15 mouse cellular contexts compared by ENCODE assay signal in the genomic region with DNA sequence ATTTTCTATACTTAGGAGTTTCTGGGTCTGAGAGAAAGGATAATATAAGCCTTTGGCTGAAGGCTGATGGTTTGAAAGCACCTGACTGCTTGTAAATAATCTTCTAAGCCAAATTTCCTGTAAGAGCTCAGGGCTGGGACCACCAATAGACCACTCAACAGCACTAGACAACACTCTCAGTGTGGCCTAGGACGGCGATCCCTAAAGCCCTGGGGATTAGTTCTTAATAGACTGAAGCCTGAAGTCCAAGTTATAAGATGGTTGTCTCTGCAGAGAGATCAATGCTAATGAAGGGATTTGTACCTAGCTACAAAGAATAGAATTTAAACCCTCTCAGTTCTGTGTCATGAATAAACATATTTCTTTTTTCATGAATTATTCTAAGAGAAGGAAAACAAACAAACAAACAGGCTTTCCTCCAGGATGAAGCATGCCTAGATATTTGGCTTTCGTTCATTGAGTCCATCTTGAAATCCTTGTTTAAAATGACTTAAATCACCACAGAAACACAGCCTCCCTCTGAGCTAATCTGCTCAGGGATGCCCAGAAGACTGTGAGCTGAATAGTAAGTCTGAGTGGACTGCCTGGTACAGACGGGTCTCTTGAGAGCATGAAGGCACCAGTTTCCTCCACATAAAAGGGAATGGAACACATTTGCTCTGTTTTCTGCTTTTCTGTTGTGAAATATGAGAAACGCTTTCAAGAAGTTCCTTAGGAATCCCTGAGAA.
DNase-seq lines count a peak whose midpoint lies in the region; ATAC-seq and TF ChIP-seq lines count a peak whose summit lies in the region.
"Had no signal": no experiment of that assay in that cellular context is flagged by ENCODE, and none has a peak within 500 bp of the region (broad histone marks: within the 10 kb centered on the region; RNA-seq: fewer than 3 reads in every experiment).

No protein-coding gene starts in this region.

- H3K9me3 ChIP-seq in embryonic facial prominence, embryonic 11.5 days (replicated peaks; ENCODE audit: control insufficient read depth, low read length): no peaks in the 10 kb centered on the region
- no peaks in the 10 kb centered on the region for H3K9me3 ChIP-seq in embryonic facial prominence, embryonic 10.5 days
- H3K9me3 ChIP-seq in hindbrain, embryonic 13.5 days: no peaks in the 10 kb centered on the region
- H3K9me3 ChIP-seq in hindbrain, embryonic 14.5 days (ENCODE audit: control insufficient read depth, low read length): no peaks in the 10 kb centered on the region
- H3K9me3 ChIP-seq in midbrain, embryonic 11.5 days (ENCODE audit: control insufficient read depth, low read length): no peaks in the 10 kb centered on the region
- H3K9me3 ChIP-seq: heart, embryonic 10.5 days had no signal

- no peak for TF ChIP-seq CTCF in brain, embryonic 14.5 days (IDR thresholded peaks at IDR 0.05; ENCODE audit: borderline replicate concordance, extremely low read depth, insufficient read depth, insufficient read length)

- no peak overlapping the region for H3K27ac ChIP-seq in embryonic facial prominence, embryonic 11.5 days (replicated peaks; ENCODE audit: low read depth, low read length)
- H3K27ac ChIP-seq in embryonic facial prominence, embryonic 10.5 days (replicated peaks): no peak overlapping the region
- 0 out of 2 replicates have a peak overlapping the region, but pooled peaks have one; percentile 23 for H3K27ac ChIP-seq in hindbrain, embryonic 13.5 days
- no peak overlapping the region for H3K27ac ChIP-seq in hindbrain, embryonic 14.5 days
- H3K27ac ChIP-seq in midbrain, embryonic 11.5 days (ENCODE audit: low read depth, low read length): no peak overlapping the region
- H3K27ac ChIP-seq: heart, embryonic 10.5 days had no signal

- DNase-seq in embryonic facial prominence, embryonic 11.5 days (ENCODE audit: low spot score): peak; percentile 17
- no peak for DNase-seq in embryonic facial prominence, embryonic 10.5 days (ENCODE audit: low spot score)
- no peak for DNase-seq in hindbrain, embryonic 14.5 days (ENCODE audit: low spot score)
- DNase-seq in brain, embryonic 14.5 days (ENCODE audit: low read depth): peak; percentile 57
- peak; percentile 84 for DNase-seq in midbrain, embryonic 11.5 days (ENCODE audit: low spot score, missing footprints)
- no peak for DNase-seq in c-Kit-positive CD71-positive TER-119-positive erythroid progenitor cells, embryonic 14.5 days (ENCODE audit: low spot score)
- DNase-seq in layer of hippocampus, adult 9-11 months: no peak
- DNase-seq: cerebellum, adult 9-11 months; kidney, postnatal 25 days; lung, postnatal 14 days had no signal

- H3K4me2 ChIP-seq in embryonic facial prominence, embryonic 11.5 days (ENCODE audit: low read depth, low read length): no peak overlapping the region
- H3K4me2 ChIP-seq in hindbrain, embryonic 13.5 days: no peak overlapping the region
- H3K4me2 ChIP-seq in hindbrain, embryonic 14.5 days (replicated peaks): no peak overlapping the region
- H3K4me2 ChIP-seq in midbrain, embryonic 11.5 days: no peak overlapping the region
- H3K4me2 ChIP-seq: liver, embryonic 11.5 days had no signal

- ATAC-seq in embryonic facial prominence, embryonic 11.5 days (replicated peaks; ENCODE audit: insufficient number of reproducible peaks, low FRiP score, low TSS enrichment, low read depth): no peak
- no peak for ATAC-seq in hindbrain, embryonic 13.5 days (ENCODE audit: low FRiP score)
- ATAC-seq in hindbrain, embryonic 14.5 days (ENCODE audit: low FRiP score): no peak
- peak; percentile 83 for ATAC-seq in midbrain, embryonic 11.5 days (ENCODE audit: low FRiP score)
- ATAC-seq: hindbrain, embryonic 16.5 days; Patski had no signal

- H3K4me1 ChIP-seq in embryonic facial prominence, embryonic 11.5 days (ENCODE audit: control insufficient read depth, insufficient read depth, low read length): no peaks in the 10 kb centered on the region
- H3K4me1 ChIP-seq in embryonic facial prominence, embryonic 10.5 days: peaks cover 12% of the 10 kb centered on the region
- no peaks in the 10 kb centered on the region for H3K4me1 ChIP-seq in hindbrain, embryonic 13.5 days (replicated peaks)
- H3K4me1 ChIP-seq in hindbrain, embryonic 14.5 days (replicated peaks; ENCODE audit: control insufficient read depth, insufficient read depth, low read length): no peaks in the 10 kb centered on the region
- peaks cover 4% of the 10 kb centered on the region; the same call in 1 of the 2 replicates for H3K4me1 ChIP-seq in midbrain, embryonic 11.5 days (ENCODE audit: control insufficient read depth, insufficient read depth, low read length)
- H3K4me1 ChIP-seq: heart, embryonic 10.5 days had no signal

- TF ChIP-seq POLR2A in brain, embryonic 14.5 days (IDR thresholded peaks at IDR 0.05; ENCODE audit: borderline replicate concordance, extremely low read depth, insufficient read depth, insufficient read length, poor library complexity, severe bottlenecking): no peak

- no peaks in the 10 kb centered on the region for H3K36me3 ChIP-seq in embryonic facial prominence, embryonic 11.5 days (replicated peaks; ENCODE audit: control insufficient read depth, insufficient read depth, low read depth, low read length)
- no peaks in the 10 kb centered on the region for H3K36me3 ChIP-seq in embryonic facial prominence, embryonic 10.5 days (replicated peaks)
- no peaks in the 10 kb centered on the region for H3K36me3 ChIP-seq in hindbrain, embryonic 13.5 days
- no peaks in the 10 kb centered on the region for H3K36me3 ChIP-seq in hindbrain, embryonic 14.5 days (replicated peaks; ENCODE audit: control insufficient read depth, insufficient read depth)
- H3K36me3 ChIP-seq in midbrain, embryonic 11.5 days (ENCODE audit: control insufficient read depth, insufficient read depth, low read length): no peaks in the 10 kb centered on the region
- H3K36me3 ChIP-seq: heart, embryonic 10.5 days had no signal

- H3K27me3 ChIP-seq in embryonic facial prominence, embryonic 11.5 days (ENCODE audit: control insufficient read depth, insufficient read depth, low read length): no peaks in the 10 kb centered on the region
- no peaks in the 10 kb centered on the region for H3K27me3 ChIP-seq in embryonic facial prominence, embryonic 10.5 days (replicated peaks; ENCODE audit: low read depth, poor library complexity, severe bottlenecking)
- no peaks in the 10 kb centered on the region for H3K27me3 ChIP-seq in hindbrain, embryonic 13.5 days
- H3K27me3 ChIP-seq in hindbrain, embryonic 14.5 days (ENCODE audit: control insufficient read depth, insufficient read depth, low read length): no peaks in the 10 kb centered on the region
- no peaks in the 10 kb centered on the region; the same call in 1 of the 2 replicates for H3K27me3 ChIP-seq in midbrain, embryonic 11.5 days (ENCODE audit: control insufficient read depth, insufficient read depth, low read length)
- H3K27me3 ChIP-seq: Patski had no signal

- H3K4me3 ChIP-seq in embryonic facial prominence, embryonic 11.5 days (ENCODE audit: low read depth, low read length): no peak overlapping the region
- no peak overlapping the region for H3K4me3 ChIP-seq in embryonic facial prominence, embryonic 10.5 days
- no peak overlapping the region for H3K4me3 ChIP-seq in hindbrain, embryonic 13.5 days
- no peak overlapping the region for H3K4me3 ChIP-seq in hindbrain, embryonic 14.5 days (replicated peaks; ENCODE audit: low read length)
- H3K4me3 ChIP-seq in midbrain, embryonic 11.5 days (ENCODE audit: low read depth, low read length): no peak overlapping the region
- H3K4me3 ChIP-seq: heart, embryonic 10.5 days had no signal

- H3K9ac ChIP-seq in embryonic facial prominence, embryonic 11.5 days (replicated peaks; ENCODE audit: low read length): no peak overlapping the region
- no peak overlapping the region for H3K9ac ChIP-seq in hindbrain, embryonic 13.5 days
- H3K9ac ChIP-seq in hindbrain, embryonic 14.5 days: no peak overlapping the region
- no peak overlapping the region for H3K9ac ChIP-seq in midbrain, embryonic 11.5 days (ENCODE audit: low read length)

- 49% methylated on average over 5 of the region's 5 CpGs for WGBS in embryonic facial prominence, embryonic 11.5 days
- 62% methylated on average over 5 of the region's 5 CpGs for WGBS in embryonic facial prominence, embryonic 10.5 days
- WGBS in hindbrain, embryonic 13.5 days: 72% methylated on average over 5 of the region's 5 CpGs
- WGBS in hindbrain, embryonic 14.5 days: 74% methylated on average over 5 of the region's 5 CpGs
- WGBS in midbrain, embryonic 11.5 days: 28% methylated on average over 5 of the region's 5 CpGs

Comparison
In these comparisons a context has a peak if more than half of its experiments do, and no peak if none do; other contexts are left out.
1. DNase-seq: peak in embryonic facial prominence, embryonic 11.5 days (single experiment), brain, embryonic 14.5 days (single experiment) and midbrain, embryonic 11.5 days (single experiment); none in embryonic facial prominence, embryonic 10.5 days (single experiment), hindbrain, embryonic 14.5 days (single experiment), c-Kit-positive CD71-positive TER-119-positive erythroid progenitor cells, embryonic 14.5 days (single experiment) and layer of hippocampus, adult 9-11 months (single experiment).